Mouse (Mus musculus) lung, postnatal 0 days (tissue): ENCODE measurements around the gene Akap6. TPM values are rescaled to one million over a fixed set of nuclear protein-coding genes. Genes with fewer than 3 reads are reported as not detected.

Experiments
- ATAC-seq: fragments of 200-750 bp; cut with Nextera tagmentation; 2 replicates; pipeline ENCODE4 v1.8.0; 2017; ENCODE audit warnings: moderate library complexity
- DNase-seq: peaks from one replicate; pipeline ENCODE4 v3.0.0-alpha.2; 2016; ENCODE audit warnings: low spot score
- H3K27ac ChIP-seq: fragments of 300-500 bp; sonication (generic); 2 replicates; pipeline ENCODE4 v1.5.1; 2014; ENCODE audit warnings: antibody characterized with exemption, mild to moderate bottlenecking, low read length, mixed read lengths
- H3K27me3 ChIP-seq: fragments of 300-500 bp; sonication (generic); replicated peaks from 2 replicates; pipeline ENCODE4 v1.6.1; 2014; ENCODE audit warnings: low read length, mixed read lengths; ENCODE audit not compliant: insufficient read depth
- H3K36me3 ChIP-seq: fragments of 300-500 bp; sonication (generic); 2 replicates; pipeline ENCODE4 v1.6.1; 2014; ENCODE audit warnings: low read length, mixed read lengths; ENCODE audit not compliant: insufficient read depth
- H3K4me1 ChIP-seq: fragments of 300-500 bp; sonication (generic); 2 replicates; pipeline ENCODE4 v1.6.1; 2014; ENCODE audit warnings: antibody characterized with exemption, low read depth, low read length, mixed read lengths; ENCODE audit not compliant: insufficient read depth
- H3K4me2 ChIP-seq: fragments of 300-500 bp; sonication (generic); replicated peaks from 2 replicates; pipeline ENCODE4 v1.6.1; 2014; ENCODE audit warnings: low read depth, mild to moderate bottlenecking, low read length, moderate library complexity, mixed read lengths
- H3K4me3 ChIP-seq: fragments of 300-500 bp; sonication (generic); 2 replicates; pipeline ENCODE4 v1.5.1; 2014; ENCODE audit warnings: low read depth, low read length
- H3K9ac ChIP-seq: fragments of 300-500 bp; sonication (generic); replicated peaks from 2 replicates; pipeline ENCODE4 v1.6.1; 2014; ENCODE audit warnings: low read depth, mild to moderate bottlenecking
- H3K9me3 ChIP-seq: fragments of 300-500 bp; sonication (generic); 2 replicates; pipeline ENCODE4 v1.6.1; 2016; ENCODE audit warnings: low read length, mixed read lengths
- CTCF ChIP-seq: IDR thresholded peaks from 2 replicates; pipeline ENCODE4 v1.5.1; 2016; ENCODE audit warnings: antibody characterized with exemption, mild to moderate bottlenecking
- EP300 ChIP-seq: IDR thresholded peaks from 2 replicates; pipeline ENCODE4 v1.6.1; 2016; ENCODE audit warnings: antibody characterized with exemption, mild to moderate bottlenecking, control low read depth
- WGBS: fragments of 180-500 bp; shearing (Covaris S2); extraction: QIAGEN DNeasy Blood & Tissue Kit; methylation state at CpG from one replicate; pipeline ENCODE4 v1.1.7; 2014; 5-methylcytosine and 5-hydroxymethylcytosine counted together
- polyA plus RNA-seq: library from polyadenylated mRNA; unstranded; fragments of >200 nt; fragmentation: Nextera tagmentation; extraction: Ambion mirVana; gene quantifications from 2 replicates; pipeline ENCODE4 v1.2.1, GENCODE M21; 2015

Akap6 gene
- polyA plus RNA-seq, 1 experiment from 2014 or later: 0.12 TPM

DNA sequence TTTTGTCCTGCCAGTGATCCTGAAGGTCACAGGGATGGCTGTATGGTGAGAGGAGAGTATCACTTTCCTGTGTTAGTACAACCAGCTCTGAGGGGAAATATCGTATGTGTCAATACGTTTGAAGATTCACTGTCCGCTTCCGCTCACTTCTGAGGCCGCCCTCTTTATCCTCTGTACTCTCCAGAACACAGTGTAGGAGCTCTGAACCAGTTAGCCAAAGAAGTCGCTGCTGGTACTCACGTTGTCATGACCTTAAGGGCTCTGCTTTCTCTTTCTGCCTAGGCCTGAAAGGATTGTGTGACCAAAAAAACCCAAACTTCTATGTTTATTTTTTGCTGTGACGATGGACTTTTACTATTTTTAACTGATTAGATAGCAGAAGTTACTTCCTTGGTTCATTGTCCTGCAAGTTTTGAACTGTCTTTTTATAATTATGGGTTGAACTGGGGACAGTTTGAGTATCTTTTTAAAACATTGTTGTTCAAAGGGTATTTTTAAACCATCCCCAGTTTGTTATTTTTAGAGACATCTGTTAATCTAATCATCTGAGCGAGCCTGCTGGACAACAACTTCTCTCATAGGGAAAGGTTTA is 175.2 kb downstream of the Akap6 start:
- no peaks in the 10 kb centered on the region for H3K36me3 ChIP-seq
- 52% methylated on average over 9 of the region's 9 CpGs for WGBS
- H3K9me3 ChIP-seq: no peaks in the 10 kb centered on the region
- no peak for TF ChIP-seq CTCF
- TF ChIP-seq EP300: no peak
- no peak overlapping the region for H3K4me3 ChIP-seq
- no peak overlapping the region for H3K9ac ChIP-seq
- ATAC-seq: no peak
- no peaks in the 10 kb centered on the region for H3K4me1 ChIP-seq
- DNase-seq: peak; percentile 27
- no peak overlapping the region for H3K4me2 ChIP-seq
- H3K27ac ChIP-seq: peak overlapping the region; percentile 34; the same call in 1 of the 2 replicates
- no peaks in the 10 kb centered on the region for H3K27me3 ChIP-seq

DNA sequence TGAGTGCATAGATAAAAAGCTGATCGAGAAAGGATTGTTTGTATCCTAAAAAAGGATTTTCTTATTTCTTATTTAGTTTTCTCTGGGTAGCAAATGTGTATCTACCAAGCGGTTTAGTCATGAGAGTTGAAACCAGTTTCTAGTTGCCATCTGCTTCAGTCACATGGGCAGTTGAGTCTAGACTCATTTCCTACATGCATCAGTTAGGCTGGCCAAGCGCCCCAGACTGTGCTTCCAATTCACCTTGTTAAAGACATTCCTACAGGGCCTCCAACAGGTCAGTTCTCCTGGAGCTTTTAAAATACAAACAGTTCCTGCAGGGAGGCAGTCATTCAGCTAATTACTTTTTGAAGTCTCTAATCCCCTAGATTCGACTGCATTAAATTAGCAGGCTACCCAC is 176.9 kb downstream of the Akap6 start:
- ATAC-seq: no peak
- Histone ChIP-seq H3K4me2 (no peak overlapping the region), H3K27me3 (no peaks in the 10 kb centered on the region), H3K9ac (no peak overlapping the region), H3K4me3 (no peak overlapping the region), H3K36me3 (no peaks in the 10 kb centered on the region), H3K27ac (no peak overlapping the region), H3K4me1 (no peaks in the 10 kb centered on the region), H3K9me3 (no peaks in the 10 kb centered on the region)
- no peak for DNase-seq
- no peak for TF ChIP-seq EP300
- 64% methylated on average over 4 of the region's 4 CpGs for WGBS

- H3K4me1 ChIP-seq: no peaks in the 10 kb centered on the region
Observed at GRCm38 (mm10) chr12:52876978-52877769, 178.0 kb downstream of the Akap6 start.

DNA sequence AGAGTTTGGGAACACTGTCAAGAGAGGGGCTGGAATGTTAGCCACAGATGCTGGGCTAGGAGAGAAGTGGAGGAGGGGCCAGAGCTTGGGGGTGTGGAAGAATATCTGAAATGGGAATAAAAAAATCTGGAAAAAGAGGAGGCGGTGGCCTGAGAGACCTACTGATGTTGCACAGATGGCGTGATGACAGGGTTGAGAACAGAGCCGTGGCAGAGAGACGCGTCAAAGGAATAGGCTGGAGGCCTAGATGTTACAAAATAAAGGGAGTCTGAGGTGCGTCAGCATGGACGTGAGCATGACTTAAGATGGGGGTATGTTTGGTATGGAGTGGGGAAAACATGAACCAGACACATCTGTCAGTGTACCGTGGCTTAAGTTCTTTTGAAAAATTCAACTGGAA is 180.1 kb downstream of the Akap6 start:
- H3K9me3 ChIP-seq: no peaks in the 10 kb centered on the region
- H3K27me3 ChIP-seq: no peaks in the 10 kb centered on the region
- 59% methylated on average over 8 of the region's 8 CpGs for WGBS
- no peak overlapping the region for H3K27ac ChIP-seq
- H3K4me1 ChIP-seq: no peaks in the 10 kb centered on the region
- no peak overlapping the region for H3K4me3 ChIP-seq
- peak; percentile 85 for DNase-seq
- H3K4me2 ChIP-seq: no peak overlapping the region
- peak; percentile 93 for ATAC-seq
- no peak overlapping the region for H3K9ac ChIP-seq
- no peaks in the 10 kb centered on the region for H3K36me3 ChIP-seq
- TF ChIP-seq CTCF: no peak
- TF ChIP-seq EP300: peak; percentile 68

More at GRCm38 (mm10) chr12:52876978-52877769, 178.0 kb downstream of the Akap6 start:
- H3K27me3 ChIP-seq: no peaks in the 10 kb centered on the region
- no peak overlapping the region for H3K9ac ChIP-seq
- no peaks in the 10 kb centered on the region for H3K36me3 ChIP-seq
- H3K4me2 ChIP-seq: no peak overlapping the region
- H3K27ac ChIP-seq: no peak overlapping the region
- H3K9me3 ChIP-seq: no peaks in the 10 kb centered on the region
- TF ChIP-seq EP300 (no peak), CTCF (no peak)
- DNase-seq: no peak
- WGBS: 81% methylated on average over 8 of the region's 8 CpGs
- H3K4me3 ChIP-seq: no peak overlapping the region
- ATAC-seq: no peak

GRCm38 (mm10) chr12:52892519-52892918 is 193.3 kb downstream of the Akap6 start:
- Histone ChIP-seq H3K27me3 (no peaks in the 10 kb centered on the region), H3K9ac (no peak overlapping the region), H3K4me3 (no peak overlapping the region), H3K4me2 (no peak overlapping the region), H3K4me1 (no peaks in the 10 kb centered on the region), H3K9me3 (no peaks in the 10 kb centered on the region), H3K36me3 (no peaks in the 10 kb centered on the region), H3K27ac (no peak overlapping the region)
- WGBS: 78% methylated on average over 7 of the region's 7 CpGs
- TF ChIP-seq EP300: no peak
- no peak for TF ChIP-seq CTCF
- DNase-seq (no peak), ATAC-seq (no peak)

- peak; percentile 65 for DNase-seq
- H3K4me3 ChIP-seq: no peak overlapping the region
- no peak overlapping the region for H3K9ac ChIP-seq
- no peaks in the 10 kb centered on the region for H3K4me1 ChIP-seq
- WGBS: 57% methylated on average over 11 of the region's 11 CpGs
- no peaks in the 10 kb centered on the region for H3K36me3 ChIP-seq
- peak; percentile 76 for ATAC-seq
- H3K27me3 ChIP-seq: no peaks in the 10 kb centered on the region
- H3K4me2 ChIP-seq: no peak overlapping the region
- H3K27ac ChIP-seq: peak overlapping the region; percentile 40
- TF ChIP-seq CTCF (no peak), EP300 (no peak)
- H3K9me3 ChIP-seq: no peaks in the 10 kb centered on the region
Observed at GRCm38 (mm10) chr12:52893656-52894405, 194.6 kb downstream of the Akap6 start.
